Mouse (Mus musculus): Measurements from ENCODE around the gene Adh6b. TPM values are rescaled to one million over a fixed set of nuclear protein-coding genes. Genes with fewer than 3 reads are reported as not detected.

Gene Adh6b
- total and polyA plus RNA-seq, 2 experiments from 2014 or later, result 2.8 TPM; not detected in 1

- H3K9me3 ChIP-seq (replicated peaks; ENCODE audit: control insufficient read depth, low read length), result no peaks in the 10 kb centered on the region
- no peak within 1 kb of the TSS for H3K4me3 ChIP-seq (ENCODE audit: low read depth, low read length)
- no peaks in the 10 kb centered on the region for H3K4me1 ChIP-seq (ENCODE audit: control insufficient read depth, insufficient read depth)
- H3K4me2 ChIP-seq (ENCODE audit: low read depth, low read length), result no peak within 1 kb of the TSS
- H3K36me3 ChIP-seq (replicated peaks; ENCODE audit: control insufficient read depth, insufficient read depth, low read length), result no peaks in the 10 kb centered on the region
- TF ChIP-seq EP300 (IDR thresholded peaks at IDR 0.05; ENCODE audit: low read depth) (no peak), CTCF (IDR thresholded peaks at IDR 0.05; ENCODE audit: low read depth) (no peak)
- no peak for DNase-seq (ENCODE audit: low spot score)
- H3K9ac ChIP-seq (replicated peaks; ENCODE audit: low read depth, low read length), result no peak within 1 kb of the TSS
- no peak for ATAC-seq (ENCODE audit: insufficient read depth, low read depth)
- no peaks in the 10 kb centered on the region for H3K27me3 ChIP-seq (ENCODE audit: control insufficient read depth, insufficient read depth, low read length)
- H3K27ac ChIP-seq (ENCODE audit: low read depth), result no peak within 1 kb of the TSS
- WGBS, result 83% methylated on average over 5 of the region's 5 CpGs
Observed at GRCm38 (mm10) chr3:138312965-138313364, 28.6 kb upstream of the Adh6b start, which contains the start of gene Adh6a. Gene Adh6a, plus strand, starts transcription at chr3:138313286.

GRCm38 (mm10) chr3:138316908-138317472 is 24.6 kb upstream of the Adh6b start:
- 71% methylated on average over 2 of the region's 2 CpGs for WGBS
- no peak for TF ChIP-seq EP300 (IDR thresholded peaks at IDR 0.05; ENCODE audit: low read depth)
- no peak for TF ChIP-seq CTCF (IDR thresholded peaks at IDR 0.05; ENCODE audit: low read depth)
- Histone ChIP-seq H3K9me3 (replicated peaks; ENCODE audit: control insufficient read depth, low read length) (no peaks in the 10 kb centered on the region), H3K4me2 (ENCODE audit: low read depth, low read length) (no peak overlapping the region), H3K36me3 (replicated peaks; ENCODE audit: control insufficient read depth, insufficient read depth, low read length) (no peaks in the 10 kb centered on the region), H3K27ac (ENCODE audit: low read depth) (no peak overlapping the region), H3K9ac (replicated peaks; ENCODE audit: low read depth, low read length) (no peak overlapping the region), H3K4me3 (ENCODE audit: low read depth, low read length) (no peak overlapping the region), H3K4me1 (ENCODE audit: control insufficient read depth, insufficient read depth) (no peaks in the 10 kb centered on the region), H3K27me3 (ENCODE audit: control insufficient read depth, insufficient read depth, low read length) (no peaks in the 10 kb centered on the region)
- no peak for ATAC-seq (ENCODE audit: insufficient read depth, low read depth)
- no peak for DNase-seq (ENCODE audit: low spot score)

GRCm38 (mm10) chr3:138325001-138325400 is 16.6 kb upstream of the Adh6b start:
- no peak for ATAC-seq (ENCODE audit: insufficient read depth, low read depth)
- H3K9me3 ChIP-seq (replicated peaks; ENCODE audit: control insufficient read depth, low read length), result no peaks in the 10 kb centered on the region
- no peaks in the 10 kb centered on the region for H3K4me1 ChIP-seq (ENCODE audit: control insufficient read depth, insufficient read depth)
- DNase-seq (ENCODE audit: low spot score), result no peak
- H3K4me3 ChIP-seq (ENCODE audit: low read depth, low read length), result no peak overlapping the region
- no peaks in the 10 kb centered on the region for H3K36me3 ChIP-seq (replicated peaks; ENCODE audit: control insufficient read depth, insufficient read depth, low read length)
- no peak overlapping the region for H3K9ac ChIP-seq (replicated peaks; ENCODE audit: low read depth, low read length)
- 91% methylated on average over 17 of the region's 17 CpGs for WGBS
- H3K4me2 ChIP-seq (ENCODE audit: low read depth, low read length), result no peak overlapping the region
- no peak for TF ChIP-seq EP300 (IDR thresholded peaks at IDR 0.05; ENCODE audit: low read depth)
- no peak for TF ChIP-seq CTCF (IDR thresholded peaks at IDR 0.05; ENCODE audit: low read depth)
- no peak overlapping the region for H3K27ac ChIP-seq (ENCODE audit: low read depth)
- no peaks in the 10 kb centered on the region for H3K27me3 ChIP-seq (ENCODE audit: control insufficient read depth, insufficient read depth, low read length)

GRCm38 (mm10) chr3:138325466-138325865 is 16.1 kb upstream of the Adh6b start:
- H3K27ac ChIP-seq (ENCODE audit: low read depth), result no peak overlapping the region
- no peaks in the 10 kb centered on the region for H3K4me1 ChIP-seq (ENCODE audit: control insufficient read depth, insufficient read depth)
- H3K27me3 ChIP-seq (ENCODE audit: control insufficient read depth, insufficient read depth, low read length), result no peaks in the 10 kb centered on the region
- no peak overlapping the region for H3K4me3 ChIP-seq (ENCODE audit: low read depth, low read length)
- no peak overlapping the region for H3K9ac ChIP-seq (replicated peaks; ENCODE audit: low read depth, low read length)
- H3K36me3 ChIP-seq (replicated peaks; ENCODE audit: control insufficient read depth, insufficient read depth, low read length), result no peaks in the 10 kb centered on the region
- ATAC-seq (ENCODE audit: insufficient read depth, low read depth), result no peak
- no peaks in the 10 kb centered on the region for H3K9me3 ChIP-seq (replicated peaks; ENCODE audit: control insufficient read depth, low read length)
- no peak overlapping the region for H3K4me2 ChIP-seq (ENCODE audit: low read depth, low read length)
- 86% methylated on average over 6 of the region's 6 CpGs for WGBS
- DNase-seq (ENCODE audit: low spot score), result no peak
- TF ChIP-seq CTCF (IDR thresholded peaks at IDR 0.05; ENCODE audit: low read depth) (no peak), EP300 (IDR thresholded peaks at IDR 0.05; ENCODE audit: low read depth) (no peak)

- H3K27ac ChIP-seq (ENCODE audit: low read depth), result no peak overlapping the region
- no peak for ATAC-seq (ENCODE audit: insufficient read depth, low read depth)
- WGBS, result 80% methylated on average over 8 of the region's 8 CpGs
- no peaks in the 10 kb centered on the region for H3K9me3 ChIP-seq (replicated peaks; ENCODE audit: control insufficient read depth, low read length)
- TF ChIP-seq EP300 (IDR thresholded peaks at IDR 0.05; ENCODE audit: low read depth), result no peak
- TF ChIP-seq CTCF (IDR thresholded peaks at IDR 0.05; ENCODE audit: low read depth), result no peak
- no peaks in the 10 kb centered on the region for H3K27me3 ChIP-seq (ENCODE audit: control insufficient read depth, insufficient read depth, low read length)
- no peak overlapping the region for H3K4me2 ChIP-seq (ENCODE audit: low read depth, low read length)
- H3K4me1 ChIP-seq (ENCODE audit: control insufficient read depth, insufficient read depth), result no peaks in the 10 kb centered on the region
- H3K36me3 ChIP-seq (replicated peaks; ENCODE audit: control insufficient read depth, insufficient read depth, low read length), result no peaks in the 10 kb centered on the region
- no peak for DNase-seq (ENCODE audit: low spot score)
- H3K4me3 ChIP-seq (ENCODE audit: low read depth, low read length), result no peak overlapping the region
- no peak overlapping the region for H3K9ac ChIP-seq (replicated peaks; ENCODE audit: low read depth, low read length)
Observed at GRCm38 (mm10) chr3:138333910-138334309, 7.7 kb upstream of the Adh6b start.

- TF ChIP-seq CTCF (IDR thresholded peaks at IDR 0.05; ENCODE audit: low read depth) (no peak), EP300 (IDR thresholded peaks at IDR 0.05; ENCODE audit: low read depth) (no peak)
- no peaks in the 10 kb centered on the region for H3K27me3 ChIP-seq (ENCODE audit: control insufficient read depth, insufficient read depth, low read length)
- no peak overlapping the region for H3K4me3 ChIP-seq (ENCODE audit: low read depth, low read length)
- H3K36me3 ChIP-seq (replicated peaks; ENCODE audit: control insufficient read depth, insufficient read depth, low read length), result no peaks in the 10 kb centered on the region
- no peak overlapping the region for H3K4me2 ChIP-seq (ENCODE audit: low read depth, low read length)
- no peaks in the 10 kb centered on the region for H3K4me1 ChIP-seq (ENCODE audit: control insufficient read depth, insufficient read depth)
- no peak overlapping the region for H3K27ac ChIP-seq (ENCODE audit: low read depth)
- H3K9me3 ChIP-seq (replicated peaks; ENCODE audit: control insufficient read depth, low read length), result no peaks in the 10 kb centered on the region
- ATAC-seq (ENCODE audit: insufficient read depth, low read depth), result no peak
- no peak overlapping the region for H3K9ac ChIP-seq (replicated peaks; ENCODE audit: low read depth, low read length)
- DNase-seq (ENCODE audit: low spot score), result no peak
- 63% methylated on average over 4 of the region's 4 CpGs for WGBS
Observed at GRCm38 (mm10) chr3:138334320-138334719, 7.3 kb upstream of the Adh6b start.

Data from heart, postnatal 0 days (tissue).